Mouse (Mus musculus) kidney, postnatal 0 days (tissue): Measurements from ENCODE around the gene Mast4. TPM values are rescaled to one million over a fixed set of nuclear protein-coding genes. Genes with fewer than 3 reads are reported as not detected.
"Not testable (repeated sequence)": the region's sequence is repeated elsewhere in the genome, so short reads cannot be mapped to it uniquely, and the experiment has no call there.

Experiments used
- ATAC-seq: fragments of 200-750 bp; cut with Nextera tagmentation; replicated peaks from 2 replicates; pipeline ENCODE4 v1.8.0; 2017; ENCODE audit warnings: low read depth, moderate number of reproducible peaks, moderate TSS enrichment, moderate library complexity; ENCODE audit not compliant: low FRiP score
- DNase-seq: peaks from one replicate; pipeline ENCODE4 v3.0.0-alpha.2; 2016; ENCODE audit warnings: low spot score
- H3K27ac ChIP-seq: fragments of 300-500 bp; sonication (generic); 2 replicates; pipeline ENCODE4 v1.5.1; 2014; ENCODE audit warnings: mild to moderate bottlenecking
- H3K27me3 ChIP-seq: fragments of 300-500 bp; sonication (generic); 2 replicates; pipeline ENCODE4 v1.6.1; 2014; ENCODE audit warnings: low read length, mixed read lengths; ENCODE audit not compliant: insufficient read depth
- H3K36me3 ChIP-seq: fragments of 300-500 bp; sonication (generic); 2 replicates; pipeline ENCODE4 v1.6.1; 2014; ENCODE audit warnings: low read length, mixed read lengths; ENCODE audit not compliant: insufficient read depth
- H3K4me1 ChIP-seq: fragments of 300-500 bp; sonication (generic); replicated peaks from 2 replicates; pipeline ENCODE4 v1.6.1; 2014; ENCODE audit warnings: antibody characterized with exemption, low read length, mixed read lengths; ENCODE audit not compliant: insufficient read depth
- H3K4me2 ChIP-seq: fragments of 300-500 bp; sonication (generic); 2 replicates; pipeline ENCODE4 v1.6.1; 2014; ENCODE audit warnings: mild to moderate bottlenecking, low read length, moderate library complexity, mixed read lengths
- H3K4me3 ChIP-seq: fragments of 300-500 bp; sonication (generic); replicated peaks from 2 replicates; pipeline ENCODE4 v1.5.1; 2014; ENCODE audit warnings: low read depth, low read length
- H3K9ac ChIP-seq: fragments of 300-500 bp; sonication (generic); 2 replicates; pipeline ENCODE4 v1.6.1; 2014; ENCODE audit warnings: low read depth, low read length
- H3K9me3 ChIP-seq: fragments of 300-500 bp; sonication (generic); replicated peaks from 2 replicates; pipeline ENCODE4 v1.6.1; 2016; ENCODE audit warnings: low read length, inconsistent platforms, mixed read lengths
- CTCF ChIP-seq: IDR thresholded peaks from 2 replicates; pipeline ENCODE4 v1.5.1; 2016; ENCODE audit warnings: antibody characterized with exemption, low read depth, mild to moderate bottlenecking, moderate library complexity
- WGBS: fragments of 180-500 bp; shearing (Covaris S2); extraction: QIAGEN DNeasy Blood & Tissue Kit; methylation state at CpG from one replicate; pipeline ENCODE4 v1.1.7; 2014; 5-methylcytosine and 5-hydroxymethylcytosine counted together
- polyA plus RNA-seq: library from polyadenylated mRNA; unstranded; fragments of >200 nt; fragmentation: Nextera tagmentation; extraction: Ambion mirVana; gene quantifications from 2 replicates; pipeline ENCODE4 v1.2.1, GENCODE M21; 2015

The Mast4 gene
- polyA plus RNA-seq, 1 experiment from 2014 or later, result 10.6 TPM

- Histone ChIP-seq H3K4me2 (no peak overlapping the region), H3K27ac (no peak overlapping the region), H3K9me3 (no peaks in the 10 kb centered on the region), H3K27me3 (no peaks in the 10 kb centered on the region), H3K36me3 (peaks cover 50% of the 10 kb centered on the region), H3K4me3 (no peak overlapping the region), H3K9ac (no peak overlapping the region), H3K4me1 (no peaks in the 10 kb centered on the region)
- no peak for ATAC-seq
- WGBS, result 92% methylated on average over 13 of the region's 13 CpGs
- TF ChIP-seq CTCF, result no peak
- no peak for DNase-seq
Observed at GRCm38 (mm10) chr13:102739720-102740535, 594.4 kb downstream of the Mast4 start.

- no peaks in the 10 kb centered on the region for H3K4me1 ChIP-seq
- H3K27me3 ChIP-seq, result no peaks in the 10 kb centered on the region
- no peak for DNase-seq
- TF ChIP-seq CTCF, result no peak
- 94% methylated on average over 7 of the region's 7 CpGs for WGBS
- peaks cover 53% of the 10 kb centered on the region for H3K36me3 ChIP-seq
- no peaks in the 10 kb centered on the region for H3K9me3 ChIP-seq
- no peak overlapping the region for H3K4me2 ChIP-seq
- H3K4me3 ChIP-seq, result no peak overlapping the region
- H3K9ac ChIP-seq, result no peak overlapping the region
- ATAC-seq, result no peak
- no peak overlapping the region for H3K27ac ChIP-seq
Observed at GRCm38 (mm10) chr13:102737811-102738210, 596.5 kb downstream of the Mast4 start.

DNA sequence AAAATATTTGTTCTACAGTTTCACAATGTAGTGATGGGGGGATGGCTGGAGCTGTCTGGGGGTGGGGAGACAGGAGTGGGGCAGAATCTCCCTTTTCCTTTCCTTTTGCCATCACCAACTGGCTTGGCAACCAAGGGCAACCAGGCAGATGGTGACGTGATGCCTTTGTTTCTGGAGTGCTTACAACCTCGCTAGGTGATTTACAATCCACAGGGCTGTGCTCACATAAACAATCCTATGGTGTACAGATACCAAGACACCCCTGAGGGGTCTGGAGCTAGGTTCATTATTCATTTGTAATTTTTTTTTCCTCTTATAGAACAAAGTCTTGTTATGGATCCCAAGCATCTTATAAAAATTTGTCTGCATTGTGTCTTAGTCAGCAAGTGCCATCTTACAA is 601.2 kb downstream of the Mast4 start:
- H3K4me3 ChIP-seq, result no peak overlapping the region
- no peak overlapping the region for H3K4me2 ChIP-seq
- H3K4me1 ChIP-seq, result no peaks in the 10 kb centered on the region
- H3K27me3 ChIP-seq, result no peaks in the 10 kb centered on the region
- no peak overlapping the region for H3K27ac ChIP-seq
- H3K9ac ChIP-seq, result no peak overlapping the region
- no peak for DNase-seq
- no peak for ATAC-seq
- H3K9me3 ChIP-seq, result no peaks in the 10 kb centered on the region
- WGBS, result 55% methylated on average over 2 of the region's 2 CpGs
- no peak for TF ChIP-seq CTCF
- H3K36me3 ChIP-seq, result peaks cover 30% of the 10 kb centered on the region

DNA sequence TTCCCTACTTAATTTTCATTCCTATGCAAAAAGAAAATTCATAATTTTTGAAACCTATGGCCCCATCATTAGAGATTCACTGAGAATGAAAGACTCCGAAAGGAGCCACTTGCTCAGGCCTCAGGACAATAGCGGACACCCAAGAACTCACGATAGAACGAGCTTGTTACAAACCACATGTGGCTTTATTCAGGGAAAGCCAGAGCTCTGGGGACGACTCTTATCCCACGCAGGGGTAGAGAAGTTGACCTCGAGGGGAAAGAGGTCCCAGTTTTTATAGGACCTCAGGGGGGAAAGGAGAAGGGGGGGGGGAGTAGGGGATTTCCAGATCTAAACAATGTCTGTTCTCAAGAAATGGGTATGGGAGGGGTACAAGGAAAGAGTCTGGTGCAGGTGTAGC is 605.3 kb downstream of the Mast4 start:
- H3K9ac ChIP-seq, H3K36me3 ChIP-seq, H3K4me1 ChIP-seq, H3K27ac ChIP-seq, H3K27me3 ChIP-seq, DNase-seq, ATAC-seq, H3K9me3 ChIP-seq, H3K4me2 ChIP-seq, H3K4me3 ChIP-seq: not testable (repeated sequence)
- 69% methylated on average over 7 of the region's 7 CpGs for WGBS

- H3K4me3 ChIP-seq, result no peak overlapping the region
- DNase-seq, result no peak
- ATAC-seq, result no peak
- H3K9me3 ChIP-seq, result no peaks in the 10 kb centered on the region
- H3K27ac ChIP-seq, result no peak overlapping the region
- no peaks in the 10 kb centered on the region for H3K27me3 ChIP-seq
- 78% methylated on average over 3 of the region's 3 CpGs for WGBS
- H3K4me1 ChIP-seq, result no peaks in the 10 kb centered on the region
- H3K36me3 ChIP-seq, result no peaks in the 10 kb centered on the region
- no peak overlapping the region for H3K9ac ChIP-seq
- no peak for TF ChIP-seq CTCF
- H3K4me2 ChIP-seq, result no peak overlapping the region
Observed at GRCm38 (mm10) chr13:102728035-102728434, 606.3 kb downstream of the Mast4 start.

DNA sequence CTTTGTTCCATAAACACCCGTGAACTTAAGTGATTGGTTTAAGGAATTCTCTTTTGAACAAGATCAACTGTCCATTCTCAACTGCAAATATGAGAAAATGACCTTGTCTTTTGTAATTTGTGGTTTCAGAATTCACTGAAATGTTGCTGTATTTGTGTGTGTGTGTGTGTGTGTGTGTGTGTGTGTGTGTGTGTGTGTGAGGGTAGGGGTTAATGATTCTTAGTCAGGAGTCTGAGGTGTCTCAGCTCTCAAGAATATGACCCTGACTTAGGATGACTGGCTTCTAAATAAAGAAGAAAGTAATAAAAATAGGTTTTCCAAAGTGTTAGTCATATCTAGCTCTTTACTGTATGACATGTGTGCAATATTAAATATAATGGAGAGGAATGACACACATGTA is 607.4 kb downstream of the Mast4 start:
- no peak for ATAC-seq

DNA sequence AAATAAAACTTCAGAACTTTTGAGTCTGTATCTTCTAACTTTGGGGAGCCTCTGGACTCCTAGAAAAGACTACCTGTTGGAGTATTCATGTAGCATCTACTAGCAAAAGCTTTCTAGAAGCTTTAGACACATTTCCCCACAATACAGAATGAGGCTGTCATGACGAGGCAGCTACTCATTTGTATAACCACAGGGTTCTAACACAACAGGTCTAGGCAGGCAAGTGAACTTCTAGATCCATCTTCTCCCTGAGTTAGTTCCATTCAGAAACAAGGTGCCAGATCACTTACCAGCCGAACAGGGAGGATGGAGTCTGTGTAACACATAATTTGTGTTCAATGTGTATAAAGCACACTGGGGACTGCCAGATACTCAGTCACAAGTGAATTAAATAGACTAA is 608.4 kb downstream of the Mast4 start:
- no peaks in the 10 kb centered on the region for H3K36me3 ChIP-seq
- no peak overlapping the region for H3K4me3 ChIP-seq
- H3K27ac ChIP-seq, result no peak overlapping the region
- no peaks in the 10 kb centered on the region for H3K9me3 ChIP-seq
- WGBS, result 87% methylated on average over 2 of the region's 2 CpGs
- no peaks in the 10 kb centered on the region for H3K4me1 ChIP-seq
- DNase-seq, result no peak
- H3K9ac ChIP-seq, result no peak overlapping the region
- no peak for ATAC-seq
- no peak for TF ChIP-seq CTCF
- H3K27me3 ChIP-seq, result no peaks in the 10 kb centered on the region
- H3K4me2 ChIP-seq, result no peak overlapping the region

More for the DNA sequence above, 607.4 kb downstream of the Mast4 start:
- H3K27ac ChIP-seq, result no peak overlapping the region
- H3K36me3 ChIP-seq, result no peaks in the 10 kb centered on the region
- H3K9ac ChIP-seq, result no peak overlapping the region
- H3K27me3 ChIP-seq, result no peaks in the 10 kb centered on the region
- H3K4me1 ChIP-seq, result no peaks in the 10 kb centered on the region
- no peak for TF ChIP-seq CTCF
- H3K4me3 ChIP-seq, result no peak overlapping the region
- no peak for DNase-seq
- no peak overlapping the region for H3K4me2 ChIP-seq
- 88% methylated on average over 1 of the region's 1 CpGs for whole genome bisulfite sequencing
- H3K9me3 ChIP-seq, result no peaks in the 10 kb centered on the region
